Mouse (Mus musculus) left cerebral cortex, postnatal 10 days (tissue): Measurements from ENCODE around the gene Stpg3. TPM values are rescaled to one million over a fixed set of nuclear protein-coding genes. Genes with fewer than 3 reads are reported as not detected.

ENCODE experiments used
- DNase-seq, 2 experiments: peaks; one replicate each; pipeline ENCODE4 v3.0.0; 2021 to 2022; ENCODE audit warnings: low spot score in 2 of 2, mixed read lengths in 1 of 2; ENCODE audit errors: extremely low spot score in 1 of 2
- intact Hi-C: fragments of 180-260 bp; cut with DNase I; formaldehyde crosslinking; loops from one replicate; pipeline ENCODE4 v1.15.1; 2025
- total RNA-seq, 2 experiments: library from RNA; stranded (reverse); gene quantifications; 2 replicates each; pipeline ENCODE4 v1.2.3; 2021

Gene Stpg3
- total RNA-seq, 2 experiments from 2014 or later: not detected

DNA sequence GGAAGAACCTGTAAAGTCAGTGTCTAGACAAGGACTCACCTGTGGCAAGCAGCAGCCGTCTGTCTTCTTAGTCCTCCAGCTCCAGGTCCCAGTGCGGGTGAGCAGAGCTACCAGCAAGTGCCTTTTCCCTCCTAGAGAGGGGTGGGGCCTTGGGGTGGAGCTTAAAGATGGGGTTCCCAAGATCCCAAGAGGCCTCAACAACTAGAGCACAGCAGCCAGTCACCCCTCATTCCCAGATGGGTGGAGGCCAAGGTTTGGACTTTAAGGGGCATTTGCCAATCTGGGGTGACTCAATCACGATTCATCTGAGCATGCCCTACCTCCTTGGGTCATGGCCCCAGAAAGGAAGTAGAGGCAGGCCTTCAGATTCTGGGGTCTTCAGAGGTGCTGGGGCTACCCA, 25.3 kb upstream of the Stpg3 start:
- DNase-seq: no peak
- intact Hi-C loops: no loop called here

GRCm38 (mm10) chr2:25238106-25238505, 23.7 kb upstream of the Stpg3 start:
- intact Hi-C loops: no loop called here
- DNase-seq: no peak

- intact Hi-C loops: no loop called here
- DNase-seq: no peak
Observed at GRCm38 (mm10) chr2:25237522-25237921, 23.1 kb upstream of the Stpg3 start.

DNA sequence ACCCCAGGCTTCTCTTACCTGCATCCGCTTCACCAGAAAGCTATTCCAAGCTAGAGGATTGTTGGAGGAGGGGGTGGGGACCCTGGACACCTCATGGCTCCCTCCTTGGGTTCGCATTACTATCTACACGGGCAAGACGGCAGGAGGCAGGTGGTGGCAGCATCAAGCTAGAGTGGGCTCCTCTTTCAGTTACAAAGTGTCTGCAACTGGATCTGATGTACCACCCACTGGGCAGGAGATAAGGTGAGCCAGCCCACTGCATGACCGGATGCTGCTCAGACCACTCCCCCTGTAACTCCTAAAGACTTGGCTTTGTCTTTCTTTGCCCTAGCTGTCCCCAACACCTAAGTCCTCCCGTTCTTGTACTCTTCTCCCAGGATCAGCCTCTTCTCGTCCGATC, 22.2 kb upstream of the Stpg3 start, which contains the start of gene Rnf224:
TSS of gene Rnf224 (minus strand) at position 174 of the 400 bp plus-strand sequence.
- intact Hi-C loops: no loop called here

GRCm38 (mm10) chr2:25234551-25235220, 20.2 kb upstream of the Stpg3 start:
- intact Hi-C loops: no loop called here
- no peak for DNase-seq

More for the DNA sequence above, 22.2 kb upstream of the Stpg3 start, which contains the start of gene Rnf224:
- no peak for DNase-seq

GRCm38 (mm10) chr2:25234050-25234449, 19.6 kb upstream of the Stpg3 start, which contains the start of gene Slc34a3:
Gene Slc34a3 (minus strand): TSS chr2:25234364.
- DNase-seq: no peak
- intact Hi-C loops: no loop called here

GRCm38 (mm10) chr2:25233421-25233820, 19.0 kb upstream of the Stpg3 start:
- intact Hi-C loops: no loop called here
- no peak for DNase-seq

GRCm38 (mm10) chr2:25231038-25231437, 16.6 kb upstream of the Stpg3 start:
- intact Hi-C loops: no loop called here
- no peak for DNase-seq

DNA sequence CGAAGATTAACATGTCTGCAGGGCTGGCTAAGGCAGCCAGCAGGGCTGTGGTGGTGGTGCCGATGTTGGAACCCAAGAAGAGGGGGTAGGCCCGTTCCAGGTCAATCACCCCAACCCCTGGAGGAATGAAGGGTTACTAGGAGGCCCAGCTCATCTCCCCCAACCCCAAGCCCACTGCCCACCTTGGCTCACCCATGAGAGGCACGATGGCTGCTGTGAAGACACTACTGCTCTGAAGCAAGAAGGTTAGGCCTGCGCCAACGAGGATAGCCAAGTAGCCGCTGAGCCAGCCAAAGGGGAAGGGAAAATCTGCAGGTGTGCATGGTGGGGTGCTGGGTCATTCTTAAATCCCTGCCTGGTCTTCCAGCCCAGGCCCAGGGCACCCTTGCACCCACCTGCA, 16.1 kb upstream of the Stpg3 start:
- no peak for DNase-seq
- intact Hi-C loops: no loop called here

GRCm38 (mm10) chr2:25229582-25229981, 15.1 kb upstream of the Stpg3 start:
- DNase-seq: no peak
- intact Hi-C loops: no loop called here

GRCm38 (mm10) chr2:25228995-25229530, 14.6 kb upstream of the Stpg3 start:
- intact Hi-C loops: no loop called here
- no peak for DNase-seq

- intact Hi-C loops: no loop called here
Observed at GRCm38 (mm10) chr2:25228431-25228889, 14.0 kb upstream of the Stpg3 start.

DNA sequence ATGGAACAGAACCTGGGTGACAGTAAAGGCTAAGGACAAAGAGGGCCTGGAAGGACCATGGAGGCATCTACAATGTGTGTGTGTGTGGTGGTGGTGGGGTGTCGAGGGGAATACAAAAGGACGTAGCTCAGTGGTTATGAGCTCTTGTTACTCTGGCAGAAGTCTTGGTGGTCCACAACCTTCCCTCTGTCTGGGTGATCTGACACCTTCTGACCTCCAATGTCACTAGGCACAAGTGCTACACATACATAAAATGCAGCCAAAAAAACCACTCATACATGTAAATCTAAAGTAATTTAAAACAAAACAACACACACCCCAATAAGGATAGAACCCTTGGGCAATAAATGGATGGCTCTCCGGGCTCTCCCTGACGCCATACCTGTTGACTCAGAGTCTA, 13.0 kb upstream of the Stpg3 start:
- no peak for DNase-seq
- intact Hi-C loops: no loop called here

More at GRCm38 (mm10) chr2:25228431-25228889, 14.0 kb upstream of the Stpg3 start:
- DNase-seq: peak; percentile 82 to 92

DNA sequence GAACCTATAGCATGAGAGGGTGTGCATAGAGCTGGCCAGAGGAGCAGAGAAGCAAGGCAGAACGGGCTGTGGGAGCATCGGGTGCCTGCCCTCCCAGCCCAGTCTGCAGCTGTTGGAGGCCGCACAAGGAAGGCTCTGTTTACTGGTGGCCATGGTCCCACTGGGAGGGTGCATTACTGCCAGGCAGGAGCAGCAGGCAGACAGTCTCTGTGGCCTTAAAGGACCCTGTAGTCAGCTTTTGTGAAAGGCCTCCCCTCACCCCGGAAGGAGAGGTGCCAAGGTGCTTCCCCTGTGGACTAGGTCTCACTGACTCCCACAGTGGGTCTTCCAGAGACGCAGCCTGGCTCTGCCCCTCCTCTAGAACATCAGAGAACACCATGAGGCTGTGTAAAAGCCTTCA, 12.4 kb upstream of the Stpg3 start:
- intact Hi-C loops: no loop called here
- DNase-seq: peak; percentile 60

- intact Hi-C loops: no loop called here
- DNase-seq: no peak
Observed at GRCm38 (mm10) chr2:25225811-25226379, 11.5 kb upstream of the Stpg3 start.

GRCm38 (mm10) chr2:25224766-25225752, 10.6 kb upstream of the Stpg3 start:
- intact Hi-C loops: no loop called here
- DNase-seq: peak; percentile 99 to 100

DNA sequence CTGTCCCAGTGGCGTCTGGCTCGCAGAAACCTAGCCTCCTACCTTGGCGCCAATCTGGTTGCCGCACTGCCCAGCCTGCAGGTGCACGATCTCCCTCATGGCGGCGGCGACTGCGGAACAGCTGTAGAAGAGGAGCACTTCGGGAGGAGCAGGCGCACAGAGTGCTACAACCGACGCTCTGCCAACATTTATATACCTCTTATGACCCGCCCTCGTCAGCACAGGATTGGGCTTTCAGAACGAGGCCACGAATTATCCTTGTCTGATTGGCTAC, 10.0 kb upstream of the Stpg3 start, which contains the start of gene Tubb4b:
TSS of gene Tubb4b (minus strand) at position 211 of the 274 bp plus-strand sequence.
- no peak for DNase-seq
- intact Hi-C loops: no loop called here

DNA sequence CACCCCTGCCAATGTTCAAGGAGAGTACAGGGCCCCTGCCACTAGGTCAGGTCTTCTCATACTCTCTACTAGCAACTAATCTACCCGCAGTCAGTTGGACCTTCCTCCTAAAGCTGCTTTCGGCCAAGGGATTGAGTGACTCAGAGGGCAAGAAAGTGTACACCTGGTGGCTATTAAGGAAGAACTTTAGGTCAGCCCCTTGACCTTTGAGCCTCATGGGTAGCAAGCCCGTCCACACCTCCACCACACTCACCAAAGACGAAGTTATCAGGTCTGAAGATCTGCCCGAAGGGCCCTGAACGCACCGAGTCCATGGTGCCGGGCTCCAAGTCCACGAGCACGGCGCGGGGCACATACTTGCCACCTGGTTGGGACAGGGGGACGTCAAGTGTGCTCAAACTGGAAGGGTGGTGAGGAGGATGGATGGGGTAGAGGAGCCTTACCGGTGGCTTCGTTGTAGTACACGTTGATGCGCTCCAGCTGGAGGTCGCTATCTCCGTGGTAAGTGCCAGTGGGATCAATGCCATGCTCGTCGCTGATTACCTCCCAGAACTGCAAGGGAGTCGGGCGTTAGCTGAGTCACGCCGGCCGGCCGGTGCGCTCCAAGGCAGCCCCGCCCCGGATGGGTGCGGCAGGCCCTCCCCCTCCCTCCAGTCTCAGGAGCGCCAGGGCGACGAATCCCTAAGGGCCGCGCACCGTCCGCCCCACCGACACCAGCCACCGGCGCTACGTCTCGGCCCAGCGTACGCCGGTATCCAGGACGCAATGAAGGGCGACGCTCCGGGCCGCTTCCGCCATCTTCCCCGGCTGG, 9.4 kb upstream of the Stpg3 start:
- DNase-seq: peak; percentile 38 to 89
- intact Hi-C loops: no loop called here
